Mouse (Mus musculus) thymus, adult 2 months (tissue): ENCODE measurements around the gene Castor1.

ENCODE experiments used
- CTCF ChIP-seq: fragments of 200-500 bp; IDR thresholded peaks from 2 replicates; pipeline ENCODE4 v1.5.1; 2012; ENCODE audit warnings: mild to moderate bottlenecking, control low read depth, low read length, moderate library complexity, borderline replicate concordance; ENCODE audit not compliant: control insufficient read depth, poor library complexity, insufficient read depth; ENCODE audit errors: extremely low read depth
- POLR2A ChIP-seq: fragments of 200-500 bp; IDR thresholded peaks from 2 replicates; pipeline ENCODE4 v1.6.1; 2012; ENCODE audit warnings: mild to moderate bottlenecking, low read length, control low read depth, moderate library complexity; ENCODE audit not compliant: control insufficient read depth, poor library complexity, insufficient read depth; ENCODE audit errors: extremely low read depth

- 0 out of 2 replicates have a peak, but pooled peaks have one; percentile 3 for TF ChIP-seq CTCF
- TF ChIP-seq POLR2A = no peak
Measured at GRCm38 (mm10) chr11:4238167-4238566, 20.1 kb downstream of the Castor1 start.
